Mouse (Mus musculus) lung, postnatal 36 days (tissue): ENCODE measurements around the gene Teddm1b.
"Not testable (repeated sequence)": the region's sequence is repeated elsewhere in the genome, so short reads cannot be mapped to it uniquely, and the experiment has no call there.

Experiments
- DNase-seq: peaks from one replicate; pipeline ENCODE4 v3.0.0; 2022; ENCODE audit warnings: mixed read lengths

Gene Teddm1b

GRCm38 (mm10) chr1:153874045-153874444 is at the start of gene Teddm1b:
TSS of gene Teddm1b (plus strand) at chr1:153874345.
- DNase-seq: no peak

GRCm38 (mm10) chr1:153830746-153831145 is 43.4 kb upstream of the Teddm1b start:
- DNase-seq: no peak

DNA sequence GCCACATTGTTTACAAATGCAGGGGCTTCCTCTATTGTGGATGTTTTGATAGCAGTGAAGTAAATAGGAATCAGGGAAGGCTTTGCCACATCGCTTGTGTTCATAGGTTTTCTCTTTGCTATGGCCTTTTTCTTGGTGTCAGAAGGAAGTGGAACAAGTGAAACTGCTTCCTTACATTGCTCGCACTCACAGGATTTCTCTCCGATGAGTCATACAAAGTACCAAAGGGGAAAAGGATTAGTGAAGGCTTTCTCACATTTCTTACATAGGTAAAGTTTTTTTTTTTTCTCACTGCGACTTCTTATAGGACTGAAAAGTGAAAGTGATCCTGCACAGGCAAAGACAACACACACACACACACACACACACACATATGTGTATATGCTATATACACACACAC is 38.1 kb upstream of the Teddm1b start:
- DNase-seq: no peak

DNA sequence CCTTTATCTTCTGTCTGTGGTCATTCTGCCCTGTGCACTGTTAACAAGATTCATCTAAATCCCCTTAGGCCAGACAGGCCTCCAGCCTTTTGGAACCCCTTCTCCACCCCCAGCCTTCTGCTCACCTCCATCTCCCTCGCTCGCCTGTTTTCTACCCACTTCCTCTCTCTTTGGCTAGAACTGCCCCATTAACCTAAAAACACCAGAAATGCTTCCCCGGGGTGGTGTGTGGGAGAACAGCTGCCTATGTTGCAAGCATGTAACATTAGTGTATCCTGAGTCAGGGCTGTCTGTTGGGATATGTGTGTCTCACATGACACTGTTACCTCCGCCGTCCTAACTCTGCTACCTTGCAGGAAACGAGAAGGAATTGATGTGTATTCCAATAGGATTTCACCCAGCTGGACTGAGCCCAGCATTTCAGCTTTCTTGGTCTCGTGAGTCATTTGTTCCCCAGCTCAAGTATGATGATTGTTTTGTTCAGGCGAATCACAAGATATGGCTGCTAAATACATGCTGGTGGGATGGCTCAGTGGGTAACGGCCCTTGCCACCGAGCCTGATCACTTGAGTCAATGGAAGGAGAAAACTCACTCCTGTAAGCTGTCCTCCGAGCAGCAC is 31.9 kb upstream of the Teddm1b start:
- no peak for DNase-seq

GRCm38 (mm10) chr1:153844042-153844441 is 30.1 kb upstream of the Teddm1b start, which contains the start of gene Rgsl1:
TSS of gene Rgsl1 (minus strand) at chr1:153844142.
- no peak for DNase-seq

- no peak for DNase-seq
Measured at GRCm38 (mm10) chr1:153846420-153846819, 27.7 kb upstream of the Teddm1b start.

DNA sequence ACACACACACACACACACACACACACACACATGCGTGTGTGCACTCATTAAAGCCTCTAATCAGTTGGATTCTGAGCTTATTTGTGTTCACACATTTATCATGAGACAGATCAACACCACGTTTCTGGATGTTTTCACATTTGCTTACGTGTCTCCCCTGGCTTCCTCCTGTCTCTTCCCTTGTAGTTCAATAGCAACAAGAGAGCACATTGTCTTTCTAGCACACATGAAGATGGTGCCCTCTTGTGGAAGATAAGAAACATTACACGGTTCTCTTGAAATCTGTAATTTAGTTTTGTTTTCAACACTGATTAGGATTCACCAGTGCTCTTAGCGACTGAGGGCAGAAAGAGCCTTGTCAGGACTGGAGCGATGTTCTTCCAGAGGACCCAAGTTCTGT is 27.3 kb upstream of the Teddm1b start:
- DNase-seq: no peak

- not testable (repeated sequence) for DNase-seq
Measured at GRCm38 (mm10) chr1:153852696-153853095, 21.4 kb upstream of the Teddm1b start.

GRCm38 (mm10) chr1:153855946-153856345 is 18.2 kb upstream of the Teddm1b start:
- DNase-seq: no peak

DNA sequence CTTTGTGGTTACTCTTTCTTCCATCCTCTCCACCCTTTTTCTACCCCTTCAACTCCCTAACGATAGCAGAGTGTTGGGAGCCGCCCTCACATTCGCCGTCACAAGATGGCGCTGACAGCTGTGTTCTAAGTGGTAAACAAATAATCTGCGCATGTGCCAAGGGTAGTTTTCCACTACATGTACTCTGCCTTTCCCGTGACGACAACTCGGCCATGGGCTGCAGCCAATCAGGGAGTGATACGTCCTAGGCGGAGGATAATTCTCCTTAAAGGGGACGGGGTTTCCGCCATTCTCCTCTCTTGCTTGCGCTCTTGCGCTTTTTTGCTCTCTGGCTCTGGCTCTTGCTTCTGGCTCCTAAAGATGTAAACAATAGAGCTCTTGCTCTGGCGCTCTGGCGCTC is 6.2 kb downstream of the Teddm1b start:
- not testable (repeated sequence) for DNase-seq

- no peak for DNase-seq
Measured at GRCm38 (mm10) chr1:153886024-153886633, 12.0 kb downstream of the Teddm1b start.

- no peak for DNase-seq
Measured at GRCm38 (mm10) chr1:153890121-153890520, 16.0 kb downstream of the Teddm1b start.

DNA sequence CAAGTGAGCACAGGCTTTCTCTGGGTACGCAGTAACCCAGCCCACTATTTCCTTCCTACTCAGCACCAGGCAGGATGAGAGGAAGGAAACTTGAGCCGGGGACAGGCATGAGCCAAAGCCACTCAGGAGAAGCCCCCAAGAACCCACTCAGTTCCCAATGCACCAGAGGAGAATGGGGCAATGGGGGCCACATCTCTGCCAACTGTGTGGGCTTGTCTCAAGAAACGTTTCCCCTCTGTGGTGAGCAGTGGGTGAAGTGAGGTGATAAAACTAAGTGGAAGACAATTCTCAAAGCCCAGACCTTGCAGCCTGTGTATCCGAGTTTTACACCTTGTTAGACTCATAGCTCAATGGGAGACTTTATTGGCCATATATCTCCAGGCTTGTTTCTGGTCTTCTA is 17.3 kb downstream of the Teddm1b start, which contains the start of gene Teddm1a:
Teddm1a (plus strand) TSS at position 301 of the 400 bp plus-strand sequence.
- no peak for DNase-seq

DNA sequence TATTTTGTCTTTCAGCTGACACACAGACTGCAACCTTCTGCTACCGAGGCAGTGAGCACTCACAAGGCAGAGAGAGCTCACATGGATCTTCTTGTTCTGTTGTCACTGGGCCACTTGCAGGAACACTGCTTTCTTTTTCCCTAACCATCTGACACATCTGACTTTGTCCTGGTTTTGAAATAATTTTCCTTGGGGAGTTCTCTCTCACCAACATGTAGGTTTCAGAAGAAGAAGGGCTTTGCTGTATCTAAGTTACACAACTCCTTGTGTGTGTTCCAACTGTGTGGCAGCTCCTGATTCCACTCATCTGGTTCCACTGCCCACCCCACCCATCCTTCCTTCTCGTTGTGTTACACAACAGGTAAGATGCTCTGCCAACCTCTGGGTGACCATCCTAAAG is 19.6 kb downstream of the Teddm1b start:
- no peak for DNase-seq

- no peak for DNase-seq
Measured at GRCm38 (mm10) chr1:153894201-153894893, 20.2 kb downstream of the Teddm1b start.

- peak; percentile 86 for DNase-seq
Measured at GRCm38 (mm10) chr1:153894979-153895378, 20.8 kb downstream of the Teddm1b start.

DNA sequence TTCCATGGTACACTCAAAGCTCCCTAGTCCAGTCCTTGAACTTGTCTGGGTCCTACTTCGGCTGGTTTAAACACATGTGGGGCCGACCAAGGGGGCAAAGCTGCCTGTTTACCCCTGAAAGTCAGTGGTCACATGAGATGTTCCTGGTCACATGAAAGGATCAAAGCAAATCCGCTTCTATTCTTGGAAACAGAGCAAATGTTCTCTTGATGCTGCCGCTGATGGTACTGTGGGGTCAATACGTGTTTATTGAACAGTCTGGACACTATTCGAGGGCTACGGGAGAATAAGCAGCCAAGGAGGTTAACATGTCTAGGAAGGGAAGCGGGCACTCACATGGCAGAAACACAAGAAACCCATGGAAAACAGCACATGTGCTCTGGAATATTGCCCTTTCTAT is 23.1 kb downstream of the Teddm1b start:
- DNase-seq: no peak

- no peak for DNase-seq
Measured at GRCm38 (mm10) chr1:153898989-153899730, 25.0 kb downstream of the Teddm1b start.

DNA sequence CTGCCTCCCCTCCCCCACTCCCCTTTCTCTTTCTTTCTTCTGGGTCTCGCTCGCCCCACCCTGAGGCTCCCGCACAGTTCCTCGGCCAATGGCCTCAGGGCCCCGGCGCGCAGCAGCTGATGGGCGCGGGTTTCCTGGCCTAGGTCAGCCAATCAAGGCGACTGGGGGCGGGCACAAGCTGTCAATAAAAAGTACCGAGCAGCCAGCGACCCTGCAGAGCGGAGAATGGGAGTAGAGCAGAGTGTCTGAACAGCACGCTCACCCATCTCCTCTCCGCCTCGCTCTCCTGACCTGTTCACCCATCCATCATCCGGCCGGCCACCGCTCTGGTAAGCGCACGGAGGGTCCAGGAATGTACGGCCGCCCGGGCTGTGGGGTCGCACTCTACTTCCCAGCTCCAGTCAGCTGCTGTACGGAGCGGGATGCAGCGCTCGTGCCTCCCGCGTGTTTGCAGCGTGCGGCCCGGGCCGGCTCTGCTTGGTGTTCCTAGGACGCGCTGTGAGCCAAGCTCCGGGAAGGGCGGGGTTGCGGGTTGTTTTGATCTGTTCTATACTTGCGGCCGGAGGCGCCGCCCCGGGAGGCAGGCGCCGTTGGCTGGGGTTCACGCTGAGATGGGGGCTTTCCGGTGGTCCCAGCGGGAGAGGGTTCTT is 25.7 kb downstream of the Teddm1b start, which contains the start of the genes Glul and Teddm2:
Glul (plus strand) TSS at position 214 of the 650 bp plus-strand sequence.
Teddm2 (minus strand) TSS at position 498 of the 650 bp plus-strand sequence.
- peak; percentile 99 for DNase-seq

- no peak for DNase-seq
Measured at GRCm38 (mm10) chr1:153900381-153900780, 26.2 kb downstream of the Teddm1b start.

DNA sequence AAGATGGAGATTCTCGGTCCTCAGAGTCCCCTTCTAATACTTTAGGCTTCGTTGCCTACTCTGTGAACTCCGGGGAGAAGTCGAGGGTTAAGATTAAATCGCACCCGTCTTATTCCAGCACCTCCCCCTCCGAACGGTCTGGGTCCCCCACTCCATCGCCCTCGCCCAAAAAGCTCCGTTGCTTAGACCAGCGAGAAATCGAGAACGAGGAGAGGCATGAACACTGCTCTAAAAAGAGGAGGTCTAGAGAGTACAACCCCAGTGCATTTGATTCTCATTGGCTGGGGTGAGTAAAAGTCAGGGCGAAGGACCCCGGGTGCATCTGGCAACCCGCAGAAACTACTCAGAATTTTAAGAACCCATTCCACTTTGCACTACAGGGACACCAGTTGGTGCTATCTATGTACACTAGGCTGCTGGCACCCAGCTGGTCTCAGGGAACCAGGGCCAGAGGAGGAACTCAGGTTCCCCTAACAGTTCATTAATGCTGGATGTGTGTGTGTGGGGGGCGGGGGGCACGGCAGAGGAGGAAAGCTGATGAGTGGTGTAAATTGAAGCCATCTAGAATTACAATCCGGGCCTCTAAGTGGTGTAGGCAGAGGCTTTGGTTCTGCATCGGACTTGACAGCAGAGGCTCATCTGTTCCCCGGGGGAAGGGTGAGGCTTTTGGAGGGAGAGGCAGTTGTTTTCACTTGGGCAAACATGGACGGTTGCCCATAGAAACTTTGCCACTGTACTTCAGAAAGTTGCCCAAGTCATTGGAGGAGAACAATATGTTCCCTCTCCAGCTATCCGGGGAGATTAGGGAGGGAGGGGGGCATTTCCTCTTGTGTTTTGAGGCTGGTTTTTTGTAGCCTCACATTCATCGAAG is 26.9 kb downstream of the Teddm1b start:
- peak; percentile 94 for DNase-seq
